Comparison of ENCODE assay signal across 11 mouse cellular contexts in genomic region chr11:115400630-115401391, GRCm38 (mm10). TPM values are rescaled to one million over a fixed set of nuclear protein-coding genes. Genes with fewer than 3 reads are reported as not detected.
DNase-seq lines count a peak whose midpoint lies in the region; ATAC-seq lines count a peak whose summit lies in the region.
"Had no signal": no experiment of that assay in that cellular context is flagged by ENCODE, and none has a peak within 500 bp of the region (broad histone marks: within the 10 kb centered on the region; RNA-seq: fewer than 3 reads in every experiment).

No protein-coding gene starts in this region.

- no peak overlapping the region for H3K9ac ChIP-seq in midbrain, embryonic 12.5 days (replicated peaks)
- H3K9ac ChIP-seq: embryonic facial prominence, embryonic 13.5 days; heart, embryonic 15.5 days had no signal

- H3K36me3 ChIP-seq in hindbrain, embryonic 10.5 days, result peaks cover 15% of the 10 kb centered on the region
- peaks cover 10% of the 10 kb centered on the region for H3K36me3 ChIP-seq in midbrain, embryonic 12.5 days

- WGBS in hindbrain, embryonic 10.5 days, result 52% methylated on average over 11 of the region's 11 CpGs
- WGBS in midbrain, embryonic 12.5 days, result 39% methylated on average over 11 of the region's 11 CpGs

- H3K27me3 ChIP-seq in hindbrain, embryonic 10.5 days (ENCODE audit: insufficient read depth, poor library complexity, severe bottlenecking), result no peaks in the 10 kb centered on the region
- H3K27me3 ChIP-seq in midbrain, embryonic 12.5 days, result no peaks in the 10 kb centered on the region
- H3K27me3 ChIP-seq: embryonic facial prominence, embryonic 13.5 days; heart, embryonic 15.5 days had no signal

- no peak for DNase-seq in frontal cortex, postnatal 14 days (ENCODE audit: low spot score in 2 of 2)
- DNase-seq in cerebellum, adult 11 months, result peak; percentile 73
- DNase-seq in hindbrain, embryonic 10.5 days (ENCODE audit: low spot score), result no peak
- no peak for DNase-seq in urinary bladder, postnatal 4 days (ENCODE audit: low spot score in 2 of 2)
- DNase-seq in testis, postnatal 10 days (ENCODE audit: low spot score), result no peak
- DNase-seq: lung, postnatal 14 days had no signal

- H3K27ac ChIP-seq in hindbrain, embryonic 10.5 days, result no peak overlapping the region
- H3K27ac ChIP-seq in midbrain, embryonic 12.5 days (replicated peaks), result peak overlapping the region; percentile 82
- H3K27ac ChIP-seq: embryonic facial prominence, embryonic 13.5 days; heart, embryonic 15.5 days had no signal

- 0 out of 2 replicates have a peak overlapping the region, but pooled peaks have one; percentile 1 for H3K4me3 ChIP-seq in hindbrain, embryonic 10.5 days
- H3K4me3 ChIP-seq in midbrain, embryonic 12.5 days, result no peak overlapping the region
- H3K4me3 ChIP-seq: embryonic facial prominence, embryonic 13.5 days; heart, embryonic 15.5 days had no signal

- peaks cover 32% of the 10 kb centered on the region for H3K4me1 ChIP-seq in hindbrain, embryonic 10.5 days (replicated peaks)
- peaks cover 29% of the 10 kb centered on the region for H3K4me1 ChIP-seq in midbrain, embryonic 12.5 days

- no peaks in the 10 kb centered on the region for H3K9me3 ChIP-seq in hindbrain, embryonic 10.5 days
- no peaks in the 10 kb centered on the region for H3K9me3 ChIP-seq in midbrain, embryonic 12.5 days
- H3K9me3 ChIP-seq: embryonic facial prominence, embryonic 13.5 days; heart, embryonic 15.5 days had no signal

- peak overlapping the region; percentile 28 for H3K4me2 ChIP-seq in midbrain, embryonic 12.5 days (replicated peaks)
- H3K4me2 ChIP-seq: embryonic facial prominence, embryonic 13.5 days; heart, embryonic 15.5 days had no signal

- ATAC-seq in frontal cortex, adult (ENCODE audit: low TSS enrichment), result peak; percentile 52
- peak; percentile 35; the same call in 1 of the 2 replicates for ATAC-seq in midbrain, embryonic 12.5 days (ENCODE audit: low FRiP score, low read depth)
- no peak for ATAC-seq in erythroblast, adult 5-6 weeks (replicated peaks; ENCODE audit: low FRiP score, poor library complexity, severe bottlenecking)

RNA-seq across cellular contexts. Expression of gene Mrpl58, which starts 2.7 kb away (rescaled TPM):
- 228 and 253 TPM in 2 replicates for polyA plus RNA-seq in hindbrain, embryonic 10.5 days (2016; fragmentation: Nextera tagmentation; extraction: Ambion mirVana)
- 234 and 265 TPM in 2 replicates for polyA plus RNA-seq in midbrain, embryonic 12.5 days (2016; fragmentation: Nextera tagmentation; extraction: Ambion mirVana)
- 19.2 and 34.4 TPM in 2 replicates for total RNA-seq in erythroblast, adult 5-6 weeks (2015; ENCODE audit: low replicate concordance)
- 18.0 and 23.0 TPM in 2 replicates for total RNA-seq in erythroblast, adult 5-6 weeks (2017; ENCODE audit: low replicate concordance)

RNA-seq across cellular contexts. Expression of gene Atp5h, which starts 19.0 kb away (rescaled TPM):
- polyA plus RNA-seq in hindbrain, embryonic 10.5 days (2016; fragmentation: Nextera tagmentation; extraction: Ambion mirVana), result 878 and 961 TPM in 2 replicates
- polyA plus RNA-seq in midbrain, embryonic 12.5 days (2016; fragmentation: Nextera tagmentation; extraction: Ambion mirVana), result 873 and 889 TPM in 2 replicates
- total RNA-seq in erythroblast, adult 5-6 weeks (2015; ENCODE audit: low replicate concordance), result 282 and 306 TPM in 2 replicates
- 240 and 279 TPM in 2 replicates for total RNA-seq in erythroblast, adult 5-6 weeks (2017; ENCODE audit: low replicate concordance)

RNA-seq across cellular contexts. Expression of gene Cdr2l, which starts 19.1 kb away (rescaled TPM):
- polyA plus RNA-seq in hindbrain, embryonic 10.5 days (2016; fragmentation: Nextera tagmentation; extraction: Ambion mirVana), result 16.1 and 21.4 TPM in 2 replicates
- polyA plus RNA-seq in midbrain, embryonic 12.5 days (2016; fragmentation: Nextera tagmentation; extraction: Ambion mirVana), result 32.4 and 36.6 TPM in 2 replicates
- not detected in 2 replicates for total RNA-seq in erythroblast, adult 5-6 weeks (2015; ENCODE audit: low replicate concordance)
- total RNA-seq in erythroblast, adult 5-6 weeks (2017; ENCODE audit: low replicate concordance), result not detected in 2 replicates

RNA-seq across cellular contexts. Expression of gene Kctd2, which starts 19.1 kb away (rescaled TPM):
- 15.0 and 20.1 TPM in 2 replicates for polyA plus RNA-seq in hindbrain, embryonic 10.5 days (2016; fragmentation: Nextera tagmentation; extraction: Ambion mirVana)
- 32.0 and 40.4 TPM in 2 replicates for polyA plus RNA-seq in midbrain, embryonic 12.5 days (2016; fragmentation: Nextera tagmentation; extraction: Ambion mirVana)
- 2.1 and 5.9 TPM in 2 replicates for total RNA-seq in erythroblast, adult 5-6 weeks (2015; ENCODE audit: low replicate concordance)
- 2.8 and 8.3 TPM in 2 replicates for total RNA-seq in erythroblast, adult 5-6 weeks (2017; ENCODE audit: low replicate concordance)

RNA-seq across cellular contexts. Expression of gene Hid1, which starts 33.3 kb away (rescaled TPM):
- 11.3 and 14.8 TPM in 2 replicates for polyA plus RNA-seq in hindbrain, embryonic 10.5 days (2016; fragmentation: Nextera tagmentation; extraction: Ambion mirVana)
- 32.9 and 38.6 TPM in 2 replicates for polyA plus RNA-seq in midbrain, embryonic 12.5 days (2016; fragmentation: Nextera tagmentation; extraction: Ambion mirVana)
- total RNA-seq in erythroblast, adult 5-6 weeks (2015; ENCODE audit: low replicate concordance), result 1.2 and 5.2 TPM in 2 replicates
- 0.26 TPM in 1 of 2 replicates, not detected in the other for total RNA-seq in erythroblast, adult 5-6 weeks (2017; ENCODE audit: low replicate concordance)
